Mouse (Mus musculus) thymus, postnatal 14 days (tissue): ENCODE data around the gene Slc12a8.
A peak's percentile ranks its signal among the peaks of the same experiment; 100 is the strongest.

ENCODE experiments used
- DNase-seq: peaks from one replicate; pipeline ENCODE4 v3.0.0; 2021

Gene Slc12a8

DNA sequence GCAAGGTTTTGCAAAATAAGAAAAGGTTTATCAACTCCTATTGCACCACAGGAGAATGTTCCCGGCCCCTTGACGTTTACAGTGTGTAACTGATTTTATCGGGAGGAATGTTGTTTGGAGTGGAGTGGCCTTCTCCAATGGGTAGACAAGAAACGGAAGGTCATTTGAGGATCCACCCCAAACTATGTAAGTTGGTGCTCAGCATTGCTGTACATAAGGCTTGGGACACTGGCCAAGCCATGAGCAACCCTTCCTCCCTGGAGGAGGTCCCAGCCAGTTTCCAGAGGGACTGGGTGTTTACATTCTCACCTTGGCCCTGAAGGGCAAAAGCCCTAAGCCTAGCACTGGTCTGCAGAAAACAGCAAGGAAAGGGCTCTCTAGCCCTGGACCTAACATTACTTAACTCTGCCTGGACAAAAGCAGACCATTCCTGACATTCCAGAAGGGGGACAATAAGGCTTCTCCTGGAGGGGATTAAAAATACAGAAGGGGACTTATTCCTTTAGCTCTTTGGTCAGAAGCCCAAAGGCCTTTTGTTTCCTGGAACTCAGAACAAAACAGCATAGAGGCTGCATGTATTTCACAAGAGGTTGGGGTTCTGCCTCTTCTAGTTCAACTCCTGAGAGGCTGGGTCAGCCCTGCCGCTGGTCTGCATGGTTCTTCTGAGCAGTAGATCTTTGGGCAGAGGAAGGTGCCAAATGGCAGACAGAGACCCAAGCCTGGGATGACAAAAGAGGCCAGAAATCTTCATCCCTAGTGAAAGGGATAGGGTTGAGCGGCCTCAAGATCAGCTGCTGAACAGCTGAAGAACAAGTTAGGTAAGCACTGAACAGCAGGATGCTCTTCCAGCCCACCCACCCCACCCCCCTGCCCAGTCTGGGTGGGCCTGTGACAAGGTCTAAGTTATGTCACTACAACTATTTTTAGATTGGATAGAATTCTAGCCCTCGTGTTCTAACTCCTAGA is 159.5 kb downstream of the Slc12a8 start:
- DNase-seq = no peak

DNA sequence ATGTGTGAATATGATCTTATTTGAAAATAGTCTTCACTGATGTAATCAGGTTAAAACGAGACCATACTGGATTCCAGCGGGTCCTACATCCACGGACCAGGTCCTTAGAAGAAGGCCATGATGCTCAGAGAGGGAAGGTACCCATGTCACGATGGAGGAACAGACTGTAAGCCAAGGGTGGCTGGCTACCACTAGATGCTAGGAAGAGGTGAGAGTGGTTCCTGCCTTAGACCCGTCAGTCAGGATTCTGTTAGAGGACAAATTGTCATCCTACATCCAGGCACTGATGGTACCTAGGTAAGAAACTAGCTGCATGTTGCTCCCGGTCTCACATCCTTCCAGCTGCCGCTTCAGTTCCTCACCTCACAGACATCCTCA is 160.2 kb downstream of the Slc12a8 start:
- no peak for DNase-seq

DNA sequence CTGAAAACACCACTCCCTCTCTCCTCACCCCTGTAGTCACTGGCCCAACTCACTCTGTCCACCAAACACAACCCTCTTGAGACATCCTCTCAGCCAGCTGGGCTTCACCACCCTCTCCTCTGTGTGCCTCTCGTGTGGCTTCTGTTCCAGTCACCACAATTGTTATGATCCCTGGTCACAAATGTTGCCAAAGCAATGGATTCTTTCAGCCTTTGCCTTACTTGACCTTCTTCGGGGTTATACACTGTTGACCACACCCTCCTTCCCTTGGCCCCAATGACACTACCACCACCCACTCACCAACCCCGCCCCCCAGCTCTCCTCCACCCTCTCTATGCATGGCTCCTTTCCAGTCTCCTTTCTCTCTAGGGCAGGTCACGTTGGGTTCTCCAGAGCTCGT is 160.8 kb downstream of the Slc12a8 start:
- DNase-seq = no peak

DNA sequence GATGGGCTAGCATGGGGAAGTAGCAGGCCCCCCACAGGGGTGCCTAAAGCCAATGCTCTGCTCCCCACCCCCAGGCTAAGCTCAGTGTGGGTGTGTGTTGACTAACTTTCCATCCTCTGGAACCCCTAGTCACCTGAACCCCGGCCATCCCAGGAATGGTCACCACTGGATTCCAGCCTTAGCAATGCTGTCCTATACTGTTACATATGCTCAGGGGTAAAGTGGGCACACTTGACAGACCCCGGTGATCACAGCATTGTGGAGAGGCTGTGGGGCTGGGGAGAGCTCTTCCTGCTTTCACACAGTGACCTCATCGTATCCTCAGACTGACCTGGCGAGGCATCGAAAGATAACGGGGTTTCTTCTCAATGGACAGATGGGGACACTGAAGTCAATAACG is 163.1 kb downstream of the Slc12a8 start:
- DNase-seq = no peak

DNA sequence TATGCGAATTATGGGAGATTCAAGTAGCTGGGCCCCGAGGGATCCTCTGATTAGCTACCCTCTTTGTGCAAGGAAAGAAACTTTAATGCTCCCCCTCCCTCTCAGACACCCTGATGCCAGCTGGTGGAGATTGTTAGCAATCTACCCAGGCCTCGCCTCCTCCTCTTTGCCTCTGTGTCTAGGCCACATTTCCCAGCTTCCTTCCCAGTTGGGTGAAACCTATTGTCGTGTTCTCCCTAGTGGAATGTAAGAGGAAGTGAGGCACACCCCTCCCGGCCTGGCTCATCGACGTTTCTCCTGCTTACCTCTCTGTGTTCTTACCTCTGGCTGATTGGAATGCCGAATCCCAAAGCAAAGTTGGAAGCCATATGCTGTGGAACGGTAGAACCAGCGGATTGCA is 163.7 kb downstream of the Slc12a8 start:
- DNase-seq = no peak

DNA sequence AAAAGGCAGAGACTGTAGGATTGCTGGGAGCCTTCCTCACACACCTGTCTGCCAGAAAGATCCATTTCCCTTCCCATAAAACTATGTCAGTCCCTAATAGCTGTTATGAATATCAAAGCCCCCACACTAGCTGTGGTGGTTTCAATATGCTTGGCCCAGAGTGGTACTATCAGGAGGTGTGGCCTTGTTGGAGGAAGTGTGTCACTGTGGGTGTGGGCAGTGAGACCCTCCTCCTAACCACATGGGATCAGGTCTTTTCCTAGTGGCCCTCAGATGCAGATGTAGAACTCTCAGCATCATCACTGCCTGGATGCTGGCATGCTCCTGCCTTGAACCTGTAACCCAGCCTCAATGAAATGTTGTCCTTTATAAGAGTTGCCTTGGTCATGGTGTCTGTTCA is 164.5 kb downstream of the Slc12a8 start:
- no peak for DNase-seq

DNA sequence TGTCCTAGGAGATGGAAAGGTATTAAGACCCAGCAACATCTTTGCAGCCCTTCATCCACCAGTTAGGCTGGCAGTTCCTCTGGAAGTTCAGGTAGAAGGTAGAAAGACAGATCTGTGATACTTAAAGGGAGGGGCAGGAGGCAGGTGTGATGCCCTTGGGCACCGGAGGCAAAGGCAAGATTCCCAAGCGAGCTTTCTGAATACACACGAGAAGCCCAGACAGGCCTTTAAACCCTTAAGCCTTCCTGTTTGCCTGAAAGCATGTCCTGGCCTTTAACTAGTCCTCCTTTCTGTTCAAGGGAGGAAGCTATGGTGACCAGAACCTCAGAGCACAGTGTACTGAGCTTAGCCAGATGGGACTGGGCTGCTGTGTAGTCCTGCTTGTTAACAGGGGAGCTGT is 165.5 kb downstream of the Slc12a8 start:
- no peak for DNase-seq

DNA sequence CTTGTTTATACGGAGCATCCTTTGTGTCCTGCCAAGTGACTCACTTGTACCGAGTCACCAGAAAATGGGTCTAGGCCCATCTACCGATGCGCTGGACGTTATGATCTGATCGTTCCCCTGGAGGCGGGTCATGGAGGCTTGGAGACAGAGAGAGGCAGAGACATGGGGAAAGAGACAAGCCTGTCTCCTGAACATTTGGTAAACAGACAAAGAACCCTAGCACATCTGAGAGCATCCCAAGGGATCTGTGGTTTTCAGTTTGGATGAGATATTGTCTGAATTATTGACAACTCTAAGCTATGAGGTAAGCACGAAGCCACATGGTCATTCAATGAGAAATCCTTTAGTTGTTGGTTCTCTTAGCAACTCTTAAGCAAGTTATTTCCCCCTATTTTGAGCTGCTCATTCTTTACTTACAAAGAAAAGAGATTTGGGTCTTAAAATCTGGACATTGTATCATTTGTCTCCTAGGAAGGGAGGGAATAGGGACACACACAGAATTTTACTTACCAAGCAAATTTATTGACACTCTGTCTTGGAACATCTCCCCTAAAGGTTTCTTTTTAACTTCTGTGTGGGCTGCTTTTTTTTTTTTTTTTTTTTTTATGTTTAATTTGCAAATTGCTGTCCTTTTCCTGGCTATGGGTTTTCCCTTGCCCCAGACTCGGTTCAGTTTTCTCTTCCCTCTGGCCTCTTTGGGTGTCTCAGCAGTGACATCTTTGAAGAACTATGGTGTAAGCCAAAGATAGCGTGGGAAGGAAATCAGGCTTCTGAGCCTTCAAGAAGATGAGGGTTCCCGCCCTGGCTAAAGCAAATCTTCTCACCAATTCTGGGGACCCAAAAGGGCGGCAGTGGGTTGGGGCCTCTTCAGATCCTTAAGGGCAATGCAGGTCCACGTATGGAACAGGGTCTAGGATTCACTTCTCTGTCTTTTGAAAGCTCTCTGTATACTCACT is 166.4 kb downstream of the Slc12a8 start:
- DNase-seq = peak; percentile 47

DNA sequence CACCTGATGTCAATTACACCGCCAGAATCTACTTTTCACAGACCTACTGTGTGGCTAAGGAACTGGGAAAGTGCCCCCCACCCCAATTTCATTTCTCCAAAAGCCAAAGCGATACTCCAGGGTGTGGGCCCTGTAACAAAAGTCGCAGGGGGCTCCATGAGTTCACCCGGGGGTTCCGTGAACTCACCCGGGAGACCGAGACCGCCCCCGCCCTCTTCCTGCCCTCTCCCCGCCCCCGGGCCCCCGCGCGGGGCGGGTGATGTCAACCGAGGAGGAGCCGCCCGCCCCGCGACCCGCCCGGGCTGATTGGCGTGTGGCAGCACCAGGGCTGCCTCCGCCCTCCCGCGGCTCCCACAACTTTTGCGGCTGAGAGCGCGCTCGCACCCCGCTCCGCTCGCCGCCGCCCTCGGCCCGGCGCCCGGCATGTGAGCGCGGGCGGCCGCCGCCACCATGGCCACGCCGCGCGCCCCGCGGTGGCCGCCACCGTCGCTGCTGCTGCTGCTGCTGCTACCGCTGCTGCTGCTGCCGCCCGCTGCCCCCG is 167.1 kb downstream of the Slc12a8 start, which contains the start of gene Heg1:
TSS of gene Heg1 (plus strand) at position 209 of the 541 bp plus-strand sequence.
- DNase-seq = peak; percentile 96

DNA sequence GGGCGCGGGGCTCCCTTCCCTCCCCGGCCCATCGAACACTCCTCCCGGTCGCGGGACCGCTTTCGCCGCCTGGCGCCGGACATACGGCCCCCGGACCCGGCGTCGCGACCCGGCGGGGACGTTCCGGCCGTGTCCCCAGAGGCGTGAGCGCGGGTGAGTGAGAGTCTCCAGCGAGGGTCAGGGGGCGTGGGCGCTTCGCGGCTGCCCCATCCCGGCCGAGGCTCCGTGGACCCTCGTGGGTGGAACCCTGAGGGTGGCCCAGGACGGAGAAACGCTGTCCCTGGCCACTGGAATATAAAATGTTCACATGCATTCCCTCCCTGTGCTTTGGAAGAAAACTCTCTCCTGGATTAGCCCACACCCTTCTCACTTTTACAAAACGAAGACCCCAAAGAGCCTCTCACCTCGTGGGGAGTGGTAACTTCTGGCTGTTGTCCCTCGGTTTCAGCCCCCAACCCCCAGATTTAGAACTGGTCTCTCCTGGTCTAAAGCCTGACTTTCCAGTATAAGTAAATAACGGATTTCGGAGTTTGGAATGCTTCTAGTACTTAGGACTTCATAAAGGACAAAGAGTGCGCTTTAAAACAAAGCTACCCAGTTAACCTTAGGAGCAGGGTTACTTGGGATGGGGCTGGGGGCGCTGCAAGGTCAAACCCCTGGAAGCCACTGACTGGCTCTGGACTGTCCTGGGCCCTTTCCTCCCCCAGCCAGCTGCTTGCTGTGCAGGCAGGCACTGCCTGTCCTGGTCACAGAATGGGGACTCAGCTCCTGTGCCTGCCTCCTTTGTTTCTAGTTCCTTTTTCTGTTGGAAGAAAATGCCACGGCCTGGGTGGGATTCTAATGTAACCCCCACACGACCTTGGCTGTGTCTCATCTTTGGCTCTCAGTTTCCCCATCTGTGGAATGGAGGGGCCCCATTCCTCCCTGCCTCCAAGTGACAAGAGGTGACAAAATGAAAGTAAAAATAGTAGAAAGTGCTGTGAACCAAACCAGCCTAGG is 167.9 kb downstream of the Slc12a8 start:
- DNase-seq = peak; percentile 52

DNA sequence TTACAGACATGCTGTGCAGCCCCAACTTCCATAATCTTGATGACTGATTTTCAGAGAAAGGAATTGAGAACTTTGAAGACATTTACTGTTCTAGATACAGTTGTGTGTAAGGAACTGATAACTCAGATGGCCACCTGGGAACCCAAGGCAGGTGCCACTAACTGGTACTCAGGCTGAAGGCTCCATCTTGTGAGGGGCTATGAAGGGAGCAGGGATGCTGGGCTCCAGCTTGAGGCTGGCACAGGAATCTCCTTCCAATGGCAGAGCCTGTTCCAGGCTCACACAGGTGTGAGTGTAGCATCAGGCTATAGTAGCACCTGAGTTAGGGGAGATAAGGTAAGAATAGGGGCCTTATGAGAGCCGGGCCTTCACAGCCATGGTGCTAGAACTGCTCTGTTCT is 168.9 kb downstream of the Slc12a8 start:
- DNase-seq = no peak

DNA sequence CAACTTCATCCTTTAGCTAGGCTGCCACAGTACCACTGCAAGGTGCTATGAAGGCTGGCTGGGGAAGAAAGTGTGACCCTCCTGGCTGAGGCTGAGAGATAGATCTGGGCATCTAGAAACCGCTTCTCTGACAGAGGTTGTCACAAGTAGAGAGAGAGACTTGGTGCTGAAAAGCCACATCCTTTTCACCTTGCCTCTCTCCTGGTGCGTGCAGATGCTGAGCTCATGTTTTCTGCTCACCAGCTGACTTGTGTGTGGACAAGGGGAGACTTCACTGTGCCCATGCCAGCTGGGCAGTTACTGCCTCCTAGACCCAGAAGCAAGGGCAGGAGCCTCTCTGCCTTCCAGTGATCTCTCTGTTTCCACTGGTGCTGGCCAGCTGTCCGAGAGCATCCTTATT is 170.6 kb downstream of the Slc12a8 start:
- peak; percentile 71 for DNase-seq

DNA sequence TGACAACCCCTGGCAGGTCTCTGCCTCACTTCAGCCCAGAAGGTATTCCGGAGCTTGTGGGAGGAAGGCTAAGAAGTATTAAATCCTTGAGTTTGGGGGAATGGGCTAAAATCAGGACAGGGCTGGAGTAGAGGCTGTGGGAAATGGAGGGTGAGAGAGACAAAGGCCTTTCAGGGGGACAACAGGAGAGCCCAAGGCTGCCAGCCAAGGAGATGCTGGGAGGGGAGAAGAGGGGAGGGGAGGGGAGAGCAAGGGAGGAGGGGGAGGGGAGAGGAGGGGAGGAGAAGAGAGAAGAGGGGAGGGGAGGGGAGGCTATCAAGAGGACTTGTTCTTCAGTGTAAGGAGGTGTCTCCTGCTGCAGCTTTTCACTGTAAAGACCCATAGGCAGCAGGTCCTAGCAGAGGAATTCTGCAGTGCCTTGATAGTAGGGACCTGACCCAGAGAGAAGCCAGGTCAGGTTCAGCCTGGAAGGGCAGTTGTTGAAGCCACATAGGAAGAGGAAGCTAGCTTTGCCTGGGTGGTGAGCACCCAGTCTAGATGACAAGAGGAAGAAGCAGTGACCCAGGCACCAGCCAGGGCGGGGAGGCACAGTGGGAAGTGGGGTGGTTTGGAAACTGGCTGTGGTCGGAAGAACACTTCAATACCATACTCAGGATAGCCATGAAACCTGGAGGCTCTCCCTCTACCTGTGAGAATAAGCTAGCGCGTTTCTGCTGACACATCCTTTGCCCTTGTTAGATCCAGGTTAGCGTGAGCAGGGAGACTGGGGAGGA is 174.0 kb downstream of the Slc12a8 start:
- peak; percentile 47 for DNase-seq

DNA sequence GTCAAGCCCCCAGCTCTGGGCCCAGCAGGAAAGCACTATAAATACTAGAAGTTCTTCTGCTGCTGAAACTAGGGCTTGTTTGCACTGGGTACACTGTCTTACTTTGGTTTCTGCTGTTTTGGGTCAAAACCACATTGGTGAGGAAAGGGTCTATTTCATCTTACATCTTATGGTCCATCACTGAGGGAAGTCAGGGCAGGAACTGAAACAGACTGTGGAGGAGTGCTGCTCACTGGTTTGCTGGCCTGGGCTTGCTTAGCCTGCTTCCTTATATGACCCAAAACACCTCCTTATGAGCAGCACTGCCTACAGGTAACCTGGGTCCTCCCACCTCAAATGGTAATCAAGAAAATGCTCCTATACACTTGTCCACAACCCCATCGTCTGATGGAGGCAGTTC is 176.4 kb downstream of the Slc12a8 start:
- no peak for DNase-seq

DNA sequence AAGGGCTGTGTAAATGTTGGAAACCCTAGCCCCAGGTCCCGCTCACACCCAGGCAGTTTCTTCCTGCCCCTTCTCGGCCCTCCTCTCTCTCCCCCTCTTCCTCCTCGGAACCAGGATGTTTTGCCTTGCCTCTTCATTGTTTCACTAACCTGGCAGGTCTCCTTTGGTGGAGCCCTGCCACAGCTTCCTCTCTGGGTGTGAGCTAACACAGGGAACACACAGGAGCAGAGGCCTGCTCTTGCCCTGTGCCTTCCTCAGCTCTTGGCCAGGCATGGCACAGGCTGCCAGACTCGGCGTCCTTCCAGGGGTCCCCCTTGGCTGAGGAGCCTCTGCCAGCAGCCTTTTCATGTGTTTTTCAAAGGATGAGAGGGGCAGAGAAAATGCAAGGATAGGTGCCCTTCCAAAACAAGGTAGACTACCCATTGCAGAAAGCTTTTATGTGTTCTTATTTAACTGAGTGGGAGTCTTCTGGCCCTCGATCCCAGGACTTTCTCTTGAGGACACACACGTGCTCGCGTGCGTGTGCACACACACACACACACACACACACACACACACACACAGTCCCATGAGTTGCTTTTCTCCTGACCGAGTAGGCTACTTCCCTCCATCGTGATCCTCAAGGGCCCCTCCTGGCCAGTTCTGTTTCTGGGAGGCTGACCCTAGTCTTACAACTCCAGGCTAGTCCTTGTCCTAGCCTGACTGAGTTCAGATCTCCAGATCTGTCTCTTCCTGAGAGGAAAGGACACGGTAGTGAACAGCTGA is 179.9 kb downstream of the Slc12a8 start:
- DNase-seq = no peak

DNA sequence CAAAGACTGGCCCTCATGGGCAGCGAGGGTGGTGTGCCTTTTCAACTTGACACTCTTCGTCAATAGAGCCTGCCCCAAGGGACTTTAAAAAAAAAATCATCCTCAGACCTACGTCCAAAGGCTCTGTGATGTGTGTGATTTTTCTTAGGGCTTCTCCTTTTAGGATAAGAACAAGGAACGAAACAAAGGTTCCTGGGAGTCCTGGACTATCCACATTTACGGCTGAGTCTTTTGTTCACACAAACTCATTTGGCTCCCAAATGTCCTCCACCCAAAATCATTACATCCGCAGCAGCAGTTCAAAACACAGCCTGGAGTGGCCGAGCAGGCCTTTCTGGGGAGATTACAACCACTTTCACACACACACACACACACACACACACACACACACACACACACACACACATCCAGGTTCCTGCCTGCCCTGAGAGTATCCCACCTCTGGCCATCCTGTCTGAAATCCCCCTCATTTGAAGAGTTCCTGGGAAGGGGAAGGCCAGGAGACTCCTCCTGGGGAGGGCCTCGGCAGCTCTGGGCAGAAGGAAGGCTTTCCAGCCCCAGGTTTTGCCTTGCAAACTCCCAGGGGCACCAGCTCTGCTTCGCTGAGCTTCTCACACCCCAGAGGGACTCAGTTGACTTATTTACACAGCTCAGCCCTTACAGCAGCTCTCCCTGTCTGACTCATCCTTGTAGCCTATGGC is 180.6 kb downstream of the Slc12a8 start:
- DNase-seq = no peak

DNA sequence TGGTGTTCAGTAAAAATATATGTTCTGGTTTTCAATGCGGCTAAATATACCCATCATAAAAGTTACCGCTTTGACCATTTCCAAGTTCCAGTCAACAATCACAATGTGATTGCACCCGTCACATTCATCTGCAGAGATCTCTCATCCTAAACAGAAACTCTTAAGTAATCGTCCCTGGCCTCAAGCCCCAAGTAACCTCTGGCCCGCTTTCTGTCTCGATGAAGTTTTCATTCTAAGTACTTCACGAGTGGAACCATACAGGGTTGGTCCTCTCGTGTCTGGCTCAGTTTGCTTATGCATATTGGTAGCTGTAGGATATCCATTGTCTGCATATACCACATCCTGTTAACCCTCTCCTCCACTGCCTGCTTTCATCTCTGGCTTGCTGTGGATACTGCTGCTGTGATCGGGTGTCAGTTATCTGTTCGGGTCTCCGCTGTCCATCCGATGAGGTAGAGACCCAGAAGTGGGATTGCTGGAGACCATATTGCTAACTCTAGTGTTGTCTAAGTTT is 181.2 kb downstream of the Slc12a8 start:
- DNase-seq = no peak

DNA sequence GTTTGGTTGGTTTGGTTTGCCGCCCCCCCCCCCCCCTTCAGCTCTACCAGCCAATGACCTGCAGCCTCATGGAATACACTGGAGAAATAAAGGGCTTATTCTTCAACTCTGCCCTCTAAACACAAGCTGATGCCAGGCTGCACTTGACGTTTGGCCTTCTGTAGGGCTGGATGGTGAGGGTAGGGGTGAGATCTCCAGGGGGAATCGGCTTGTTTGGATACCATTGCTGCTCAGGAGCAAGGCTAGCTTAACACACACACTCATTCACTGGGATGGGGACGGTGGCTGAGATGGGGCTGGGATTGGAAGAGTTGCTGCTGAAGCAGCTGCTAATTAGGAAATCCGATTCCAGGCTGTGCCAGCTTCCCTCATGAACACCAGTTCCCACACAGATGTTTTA is 183.5 kb downstream of the Slc12a8 start:
- DNase-seq = no peak

DNA sequence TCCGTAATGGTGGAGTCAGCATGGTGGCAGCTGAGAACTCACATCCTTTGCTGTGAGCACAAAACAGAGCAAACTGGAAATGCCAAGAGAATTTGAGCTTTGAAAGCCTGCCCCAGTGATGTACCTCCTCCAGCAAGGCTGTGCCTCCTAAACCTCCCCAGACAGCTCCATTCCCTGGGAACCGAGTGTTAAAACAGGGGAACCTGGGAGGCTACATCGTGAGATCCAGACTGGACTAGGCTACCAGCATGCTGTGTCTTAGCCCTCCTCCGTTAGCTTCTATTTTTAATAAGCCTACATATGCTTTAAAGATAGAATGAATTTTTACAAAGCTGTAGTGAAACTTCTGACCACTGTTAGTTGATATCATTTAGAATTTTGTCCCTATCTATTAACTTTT is 184.7 kb downstream of the Slc12a8 start:
- no peak for DNase-seq

DNA sequence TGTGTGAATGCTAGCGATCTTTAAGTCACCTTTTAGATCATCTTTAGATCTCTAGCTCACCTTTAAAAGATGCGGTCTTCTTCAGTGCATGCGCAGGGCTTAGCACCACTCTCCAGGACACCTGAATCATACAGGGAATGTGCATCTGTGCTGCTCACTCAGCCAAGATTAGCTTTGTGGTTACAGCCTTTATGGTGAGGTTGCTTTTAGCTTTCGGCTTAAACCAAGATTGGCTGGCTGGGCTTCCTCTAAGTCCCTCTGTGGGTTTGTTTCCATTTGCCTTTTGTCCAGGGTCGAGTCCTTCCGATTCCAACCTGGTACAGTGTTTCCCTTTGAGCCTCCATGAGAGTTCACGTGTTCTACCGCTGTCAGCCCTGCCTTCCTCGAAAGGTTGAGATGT is 187.2 kb downstream of the Slc12a8 start:
- DNase-seq = no peak
